Mouse (Mus musculus): ENCODE results near the gene Kiss1. TPM values are rescaled to one million over a fixed set of nuclear protein-coding genes. Genes with fewer than 3 reads are reported as not detected.

The Kiss1 gene
- total RNA-seq, 2 experiments from 2014 or later = not detected

Other genes starting within 250 kb of the Kiss1 start
- 52.3 and 53.9 TPM in 2 replicates for gene Ppp1r15b, start 190.7 kb upstream of the Kiss1 start, total RNA-seq (2014; fragmentation: Nextera tagmentation)
- gene Ppp1r15b, start 190.7 kb upstream of the Kiss1 start, total RNA-seq (2017) = 75.7 and 78.5 TPM in 2 replicates
- gene Plekha6, start 157.7 kb upstream of the Kiss1 start, total RNA-seq (2014; fragmentation: Nextera tagmentation) = 0.32 and 1.7 TPM in 2 replicates
- 0.65 TPM in 1 of 2 replicates, not detected in the other for gene Plekha6, start 157.7 kb upstream of the Kiss1 start, total RNA-seq (2017)
- gene Golt1a, start 12.1 kb upstream of the Kiss1 start, total RNA-seq (2014; fragmentation: Nextera tagmentation) = not detected in 2 replicates
- gene Golt1a, start 12.1 kb upstream of the Kiss1 start, total RNA-seq (2017) = not detected in 2 replicates
- not detected in 2 replicates for gene Ren1, start 28.6 kb downstream of the Kiss1 start, total RNA-seq (2014; fragmentation: Nextera tagmentation)
- not detected in 2 replicates for gene Ren1, start 28.6 kb downstream of the Kiss1 start, total RNA-seq (2017)
- not detected in 2 replicates for gene Etnk2, start 41.7 kb downstream of the Kiss1 start, total RNA-seq (2014; fragmentation: Nextera tagmentation)
- not detected in 2 replicates for gene Etnk2, start 41.7 kb downstream of the Kiss1 start, total RNA-seq (2017)
- 2.9 and 4.2 TPM in 2 replicates for gene Sox13, start 102.5 kb downstream of the Kiss1 start, total RNA-seq (2014; fragmentation: Nextera tagmentation)
- gene Sox13, start 102.5 kb downstream of the Kiss1 start, total RNA-seq (2017) = 1.7 and 4.8 TPM in 2 replicates

Measured in granulocyte monocyte progenitor cell, adult 5-6 weeks (primary cell).